Mouse (Mus musculus) embryonic fibroblast, embryonic 13.5 days (primary cell): Measurements from ENCODE around the gene Col25a1. TPM values are rescaled to one million over a fixed set of nuclear protein-coding genes. Genes with fewer than 3 reads are reported as not detected.

Experiments
- H3K27ac ChIP-seq: 2 replicates; pipeline ENCODE4 v1.5.1; 2012; ENCODE audit warnings: low read length, control low read depth, inconsistent platforms; ENCODE audit not compliant: insufficient read depth
- H3K4me1 ChIP-seq: 2 replicates; pipeline ENCODE4 v1.6.1; 2011; ENCODE audit warnings: low read length; ENCODE audit not compliant: control insufficient read depth, insufficient read depth
- H3K4me3 ChIP-seq: 2 replicates; pipeline ENCODE4 v1.5.1; 2011; ENCODE audit warnings: mild to moderate bottlenecking, control low read depth, low read length; ENCODE audit not compliant: insufficient read depth
- CTCF ChIP-seq: IDR thresholded peaks from 2 replicates; pipeline ENCODE4 v1.5.1; 2011; ENCODE audit warnings: mild to moderate bottlenecking, control low read depth, low read length, moderate library complexity, borderline replicate concordance; ENCODE audit not compliant: insufficient read depth
- POLR2A ChIP-seq: IDR thresholded peaks from 2 replicates; pipeline ENCODE4 v1.6.1; 2011; ENCODE audit warnings: low read depth, mild to moderate bottlenecking, control low read depth, low read length, moderate library complexity
- polyA plus RNA-seq: library from polyadenylated mRNA; stranded (reverse); fragments of >200 nt; gene quantifications from 2 replicates; pipeline ENCODE4 v1.2.4, GENCODE M21; 2011; ENCODE audit warnings: low read depth; ENCODE audit not compliant: missing spikeins, insufficient read length

The Col25a1 gene
- polyA plus RNA-seq, 1 experiment, result 5.0 TPM

DNA sequence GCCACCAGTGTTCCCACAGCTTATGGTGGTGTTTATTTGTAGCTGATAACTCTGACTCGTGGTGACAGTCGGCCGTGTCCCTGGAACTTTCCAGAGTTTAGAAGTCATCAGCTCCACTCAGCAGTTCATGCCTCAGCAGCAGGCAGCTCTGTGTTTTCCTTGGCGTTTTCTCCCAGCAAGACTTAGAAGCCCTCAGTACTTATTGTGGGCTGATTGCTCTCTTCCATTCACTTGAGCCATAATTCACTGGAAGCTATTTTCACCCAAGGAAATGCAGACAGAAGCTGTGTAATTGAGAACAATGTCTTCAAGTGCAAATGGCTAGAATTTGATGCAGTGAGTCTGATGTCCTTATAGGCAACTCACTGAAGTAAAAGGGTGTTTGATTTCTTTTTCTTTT lies 254.6 kb downstream of the Col25a1 start:
- no peak for TF ChIP-seq POLR2A
- no peak for TF ChIP-seq CTCF
- H3K4me3 ChIP-seq, result no peak overlapping the region
- no peak overlapping the region for H3K27ac ChIP-seq
- H3K4me1 ChIP-seq, result no peaks in the 10 kb centered on the region

- H3K4me3 ChIP-seq, result no peak overlapping the region
- no peaks in the 10 kb centered on the region for H3K4me1 ChIP-seq
- TF ChIP-seq POLR2A (no peak), CTCF (no peak)
- H3K27ac ChIP-seq, result no peak overlapping the region
Measured at GRCm38 (mm10) chr3:130387156-130387555, 255.9 kb downstream of the Col25a1 start.

- Histone ChIP-seq H3K4me3 (no peak overlapping the region), H3K4me1 (no peaks in the 10 kb centered on the region), H3K27ac (no peak overlapping the region)
- TF ChIP-seq CTCF, result no peak
- TF ChIP-seq POLR2A, result no peak
Measured at GRCm38 (mm10) chr3:130389261-130389975, 258.1 kb downstream of the Col25a1 start.

GRCm38 (mm10) chr3:130396636-130397035 lies 265.3 kb downstream of the Col25a1 start:
- Histone ChIP-seq H3K4me3 (no peak overlapping the region), H3K27ac (no peak overlapping the region), H3K4me1 (peaks cover 5% of the 10 kb centered on the region; the same call in 1 of the 2 replicates)
- TF ChIP-seq CTCF (no peak), POLR2A (no peak)

DNA sequence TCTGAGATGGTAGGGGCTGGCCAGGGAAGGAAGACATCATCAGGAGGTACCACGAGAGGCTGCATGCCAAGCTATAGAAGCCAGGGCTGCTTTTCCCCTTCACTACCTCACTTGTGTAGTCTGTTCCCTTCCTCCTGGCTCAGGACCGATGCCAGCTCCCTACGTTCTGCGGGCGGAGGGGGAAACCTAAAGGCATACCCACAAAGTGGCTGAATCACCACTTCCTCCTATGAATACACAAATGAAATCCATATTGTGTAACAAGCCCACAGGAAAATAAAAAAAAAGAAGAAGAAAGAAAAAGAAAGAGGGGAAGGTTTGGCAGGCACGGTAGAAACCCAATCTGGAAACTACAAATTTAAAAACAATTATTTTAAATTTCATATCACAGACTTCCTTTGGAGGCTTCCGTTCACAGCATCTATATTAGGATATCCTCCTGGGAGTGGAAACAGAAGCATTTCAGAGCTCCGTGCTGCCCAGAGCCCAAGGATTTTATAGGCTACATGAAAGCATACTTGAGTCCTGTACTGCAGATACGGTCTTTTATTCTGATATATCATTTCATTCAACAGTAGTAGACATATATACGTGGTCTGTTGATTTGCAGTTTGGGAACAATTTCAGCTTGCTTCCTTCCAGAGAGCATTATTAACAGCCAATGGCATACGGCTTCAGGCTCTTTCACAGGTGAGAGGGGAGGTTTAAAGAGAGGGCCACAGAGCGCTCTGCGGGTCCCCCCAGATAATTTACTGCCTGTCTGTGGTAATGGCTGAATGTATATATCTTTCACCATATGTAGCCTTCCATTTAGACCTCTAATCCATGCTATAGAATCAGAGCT lies 269.6 kb downstream of the Col25a1 start:
- TF ChIP-seq POLR2A (no peak), CTCF (no peak)
- Histone ChIP-seq H3K4me3 (no peak overlapping the region), H3K27ac (0 out of 2 replicates have a peak overlapping the region, but pooled peaks have one; percentile 23), H3K4me1 (peaks cover 5% of the 10 kb centered on the region; the same call in 1 of the 2 replicates)

DNA sequence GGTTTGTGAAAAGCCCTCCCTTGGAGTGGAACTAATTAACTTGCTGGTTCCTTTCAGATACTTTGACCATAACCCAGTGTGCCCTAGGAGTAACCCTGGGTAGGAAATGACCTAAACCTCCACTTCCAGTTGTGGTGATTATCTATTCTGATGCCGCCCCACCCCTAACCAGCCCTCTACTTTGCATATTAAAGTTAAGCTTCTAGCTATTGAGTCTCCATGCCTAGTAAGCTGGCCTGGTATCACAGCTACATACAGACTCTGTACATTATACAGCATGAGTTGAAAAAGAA lies 270.2 kb downstream of the Col25a1 start:
- Histone ChIP-seq H3K4me3 (no peak overlapping the region), H3K27ac (no peak overlapping the region), H3K4me1 (peaks cover 5% of the 10 kb centered on the region; the same call in 1 of the 2 replicates)
- TF ChIP-seq CTCF, result no peak
- TF ChIP-seq POLR2A, result no peak

- Histone ChIP-seq H3K4me1 (peaks cover 5% of the 10 kb centered on the region), H3K4me3 (no peak overlapping the region)
- TF ChIP-seq POLR2A, result no peak
- TF ChIP-seq CTCF, result no peak
Measured at GRCm38 (mm10) chr3:130404525-130405409, 273.5 kb downstream of the Col25a1 start.

DNA sequence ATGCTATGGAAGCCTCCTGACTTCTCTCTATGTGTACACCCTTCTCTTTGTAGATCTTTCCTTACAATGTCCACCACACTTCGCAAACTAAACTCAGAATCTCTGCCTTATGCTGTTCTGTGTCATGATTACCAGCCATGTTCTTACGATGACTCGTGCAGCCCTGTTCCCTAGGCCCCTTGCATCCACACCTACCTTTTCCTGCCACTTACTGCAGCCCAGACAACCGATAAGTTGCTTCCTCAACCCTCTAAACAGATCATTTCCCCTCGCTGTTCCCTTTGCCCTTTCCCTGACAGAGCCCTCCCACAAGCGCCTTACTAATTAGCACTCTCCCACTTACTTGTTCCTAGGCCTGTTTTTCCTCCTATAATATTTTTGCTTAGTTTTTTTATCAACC lies 275.9 kb downstream of the Col25a1 start:
- TF ChIP-seq CTCF (no peak), POLR2A (no peak)
- H3K27ac ChIP-seq, result no peak overlapping the region
- no peak overlapping the region for H3K4me3 ChIP-seq
- H3K4me1 ChIP-seq, result no peaks in the 10 kb centered on the region; the same call in 1 of the 2 replicates

More at GRCm38 (mm10) chr3:130404525-130405409, 273.5 kb downstream of the Col25a1 start:
- no peak overlapping the region for H3K27ac ChIP-seq

GRCm38 (mm10) chr3:130413239-130413638 lies 281.9 kb downstream of the Col25a1 start:
- H3K27ac ChIP-seq, result no peak overlapping the region
- TF ChIP-seq CTCF (no peak), POLR2A (no peak)
- no peaks in the 10 kb centered on the region for H3K4me1 ChIP-seq
- no peak overlapping the region for H3K4me3 ChIP-seq
